In genomic region chr6:6198056-6198455, GRCm38 (mm10) we compare ENCODE assay signal across 8 mouse cellular contexts. TPM values are rescaled to one million over a fixed set of nuclear protein-coding genes. Genes with fewer than 3 reads are reported as not detected.
DNase-seq lines count a peak whose midpoint lies in the region; TF ChIP-seq lines count a peak whose summit lies in the region.
"Not testable (repeated sequence)": the region's sequence is repeated elsewhere in the genome, so short reads cannot be mapped to it uniquely, and the experiment has no call there.
"Had no signal": no experiment of that assay in that cellular context is flagged by ENCODE, and none has a peak within 500 bp of the region (broad histone marks: within the 10 kb centered on the region; RNA-seq: fewer than 3 reads in every experiment).

No protein-coding gene starts in this region.

- not testable (repeated sequence) for H3K27ac ChIP-seq in ES-Bruce4 (ENCODE audit: insufficient read depth, low read length)
- peak overlapping the region; percentile 41; the same call in 1 of the 2 replicates for H3K27ac ChIP-seq in layer of hippocampus, adult 2 months

- DNase-seq in ES-CJ7 (ENCODE audit: low read depth, low spot score) (peak; percentile 93), R1 (ENCODE audit: low read depth, low spot score) (peak; percentile 87), ZHBTc4 (ENCODE audit: low read depth, low spot score) (peak; percentile 85)
- peak; percentile 63 for DNase-seq in heart, adult 11 months
- DNase-seq in layer of hippocampus, adult 2 months (ENCODE audit: low spot score in 2 of 2), result not testable (repeated sequence)

- not testable (repeated sequence) for H3K9me3 ChIP-seq in E14TG2a.4 (ENCODE audit: low read length); ES-Bruce4 (replicated peaks; ENCODE audit: control insufficient read depth, insufficient read depth, low read length, poor library complexity, severe bottlenecking)

- TF ChIP-seq CTCF in E14TG2a.4 (conservative IDR thresholded peaks at IDR 0.05; ENCODE audit: low read length); ES-Bruce4 (IDR thresholded peaks at IDR 0.05; ENCODE audit: low read depth, low read length); layer of hippocampus, adult 2 months (conservative IDR thresholded peaks at IDR 0.05): not testable (repeated sequence)

- TF ChIP-seq EP300 in ES-Bruce4 (IDR thresholded peaks at IDR 0.05; ENCODE audit: insufficient read depth, low read depth, low read length), result peak; percentile 60; the same call in 1 of the 2 replicates

- H3K4me3 ChIP-seq in E14TG2a.4 (replicated peaks; ENCODE audit: low read length), result 0 out of 2 replicates have a peak overlapping the region, but pooled peaks have one; percentile 2
- H3K4me3 ChIP-seq in ES-Bruce4 (ENCODE audit: low read depth, low read length); layer of hippocampus, adult 2 months: not testable (repeated sequence)

- H3K27me3 ChIP-seq in E14TG2a.4 (ENCODE audit: insufficient read depth, low read length); ES-Bruce4 (ENCODE audit: control insufficient read depth, insufficient read depth, low read length, poor library complexity, severe bottlenecking): not testable (repeated sequence)

- H3K36me3 ChIP-seq in E14TG2a.4 (ENCODE audit: insufficient read depth, low read length), result peaks cover 37% of the 10 kb centered on the region
- H3K36me3 ChIP-seq in ES-Bruce4 (ENCODE audit: control insufficient read depth, insufficient read depth, low read length, poor library complexity, severe bottlenecking), result not testable (repeated sequence)

- not testable (repeated sequence) for TF ChIP-seq POLR2A in ES-Bruce4 (IDR thresholded peaks at IDR 0.05; ENCODE audit: insufficient read depth, low read length)

- H3K4me1 ChIP-seq in E14TG2a.4 (replicated peaks; ENCODE audit: low read depth, low read length), result peaks cover 97% of the 10 kb centered on the region
- not testable (repeated sequence) for H3K4me1 ChIP-seq in ES-Bruce4 (ENCODE audit: control insufficient read depth, insufficient read depth, low read length)

- H3K9ac ChIP-seq in ES-Bruce4 (ENCODE audit: low read depth, poor library complexity, severe bottlenecking), result not testable (repeated sequence)

RNA-seq across cellular contexts. Expression of gene Slc25a13, which starts 18.9 kb away (rescaled TPM):
- 89.0 and 89.8 TPM in 2 replicates for polyA plus RNA-seq in ES-Bruce4 (2011; ENCODE audit: insufficient read depth, insufficient read length, low read depth, missing spikeins)
- 1 to 10 TPM; 3.4 to 3.7 TPM for total RNA-seq in layer of hippocampus, adult 2 months (2021)
- total RNA-seq: CH12.LX had no signal
